Mouse (Mus musculus) liver, embryonic 14.5 days (tissue): ENCODE measurements around the gene Sparc.

ENCODE experiments used
- CTCF ChIP-seq: IDR thresholded peaks from 2 replicates; pipeline ENCODE4 v1.5.1; 2016; ENCODE audit warnings: antibody characterized with exemption, low read depth, control low read depth
- EP300 ChIP-seq: IDR thresholded peaks from 2 replicates; pipeline ENCODE4 v1.6.1; 2016; ENCODE audit warnings: antibody characterized with exemption, low read depth

GRCm38 (mm10) chr11:55407133-55407532 lies 15.8 kb downstream of the Sparc start:
- TF ChIP-seq CTCF (no peak), EP300 (no peak)
